Mouse (Mus musculus): ENCODE data around the gene Zfp65. TPM values are rescaled to one million over a fixed set of nuclear protein-coding genes. Genes with fewer than 3 reads are reported as not detected.
"Not testable (repeated sequence)": the region's sequence is repeated elsewhere in the genome, so short reads cannot be mapped to it uniquely, and the experiment has no call there.

Gene Zfp65
- not detected in 2 replicates for polyA plus RNA-seq (2012; ENCODE audit: insufficient read depth, insufficient read length, low replicate concordance, missing spikeins)

DNA sequence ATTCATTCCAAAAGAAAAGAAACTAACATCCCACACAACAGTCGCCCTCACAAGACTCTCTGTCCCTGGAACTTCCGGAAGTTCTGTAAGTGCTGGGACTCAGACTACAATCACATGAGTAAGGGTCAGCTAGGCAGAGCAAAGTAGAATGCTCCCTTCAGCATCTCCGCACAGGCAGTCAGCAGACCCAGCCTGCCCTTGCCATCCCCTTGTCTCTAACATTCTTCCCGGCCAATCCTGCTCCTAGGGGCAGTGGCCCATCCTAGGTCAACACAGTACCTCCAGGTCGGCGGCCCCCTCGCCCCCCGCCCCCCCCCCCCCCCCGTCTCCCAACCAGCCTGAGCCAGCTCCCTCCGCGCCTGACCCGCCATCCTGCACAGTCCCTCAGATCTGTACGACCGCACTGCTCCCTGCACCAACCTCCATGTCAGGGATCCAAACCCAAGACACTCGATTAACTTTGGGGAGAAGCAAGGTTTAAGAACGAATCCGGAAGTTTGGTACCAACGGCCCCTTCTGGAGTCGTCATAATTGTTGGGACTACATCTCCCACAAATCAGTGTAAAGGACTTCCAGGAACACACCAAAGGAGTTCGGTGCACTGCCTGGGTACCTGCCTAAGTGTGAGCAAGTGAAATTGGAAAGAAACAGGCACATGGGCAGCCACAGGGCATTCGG is at the start of gene Zfp65:
Gene Zfp65, minus strand, starts transcription at position 533 of the 678 bp plus-strand sequence.
- Histone ChIP-seq H3K4me1 (ENCODE audit: control insufficient read depth, insufficient read depth, low read length) (no peaks in the 10 kb centered on the region), H3K27ac (ENCODE audit: insufficient read depth, low read depth, low read length) (0 out of 2 replicates have a peak within 1 kb of the TSS, but pooled peaks have one; percentile 17), H3K4me3 (ENCODE audit: insufficient read depth, low read depth, low read length) (peak within 1 kb of the TSS; percentile 74)
- TF ChIP-seq CTCF (IDR thresholded peaks at IDR 0.05; ENCODE audit: insufficient read depth, low read depth, low read length) (no peak), POLR2A (IDR thresholded peaks at IDR 0.05; ENCODE audit: insufficient read depth, low read depth, low read length) (no peak)
- 2% methylated on average over 19 of the region's 21 CpGs for WGBS

DNA sequence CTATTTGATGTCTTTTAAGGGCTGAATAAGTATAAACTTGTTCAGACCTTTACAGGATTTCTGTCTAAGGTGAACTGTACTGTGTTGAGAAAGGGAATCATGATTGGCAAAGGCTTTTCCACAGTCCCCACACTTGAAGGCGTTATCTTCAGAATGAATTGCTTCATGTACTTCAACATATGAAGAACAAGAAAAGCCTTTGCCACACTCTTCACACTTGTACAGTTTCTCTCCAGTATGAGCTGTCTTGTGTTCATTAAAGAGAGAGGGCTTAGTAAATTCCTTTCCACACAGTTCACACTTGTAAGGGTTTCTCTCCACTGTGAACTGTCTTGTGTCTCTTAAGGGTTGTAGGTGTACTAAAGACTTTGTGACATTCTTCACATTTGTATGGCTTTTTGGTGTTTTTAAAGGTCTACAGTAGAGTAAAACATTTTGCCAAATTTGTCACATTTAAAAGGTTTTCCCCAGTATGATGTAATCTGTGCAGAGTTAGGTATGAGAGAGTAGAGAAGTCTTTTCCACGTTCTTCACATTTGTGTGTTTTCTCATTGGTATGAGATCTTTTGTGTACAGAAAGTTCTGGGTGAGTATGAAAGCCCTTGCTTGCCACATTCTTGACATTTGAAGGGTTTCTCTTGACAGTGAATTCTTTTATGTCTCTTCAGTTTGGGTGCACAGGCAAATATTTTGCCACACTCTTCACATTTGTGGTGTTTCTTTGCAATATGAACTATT is 34.2 kb upstream of the Zfp65 start:
- H3K27ac ChIP-seq (ENCODE audit: insufficient read depth, low read depth, low read length) = no peak overlapping the region
- WGBS = 56% methylated on average over 2 of the region's 2 CpGs

DNA sequence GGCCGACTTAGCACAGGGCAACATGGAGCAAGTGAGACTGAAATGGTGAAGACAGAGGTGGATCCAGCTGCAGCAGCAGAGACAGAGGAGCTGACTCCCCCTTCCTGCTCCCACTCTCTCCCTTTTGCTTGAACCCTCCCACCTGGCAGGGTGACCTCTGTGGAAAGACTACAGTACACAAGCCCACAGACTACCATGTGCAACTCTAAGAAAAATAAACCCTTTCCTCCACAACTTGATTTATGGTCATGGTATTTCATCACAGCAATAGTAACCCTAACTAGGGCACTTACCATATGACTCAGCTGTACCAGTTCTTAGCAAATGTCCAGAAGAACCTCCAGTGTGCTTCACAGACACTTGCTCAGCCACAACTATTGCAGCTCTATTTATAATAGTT is 31.0 kb upstream of the Zfp65 start:
- Histone ChIP-seq H3K4me3 (ENCODE audit: insufficient read depth, low read depth, low read length) (no peak overlapping the region), H3K27ac (ENCODE audit: insufficient read depth, low read depth, low read length) (no peak overlapping the region), H3K4me1 (ENCODE audit: control insufficient read depth, insufficient read depth, low read length) (no peaks in the 10 kb centered on the region)
- WGBS = 94% methylated on average over 1 of the region's 1 CpGs
- no peak for TF ChIP-seq CTCF (IDR thresholded peaks at IDR 0.05; ENCODE audit: insufficient read depth, low read depth, low read length)
- TF ChIP-seq POLR2A (IDR thresholded peaks at IDR 0.05; ENCODE audit: insufficient read depth, low read depth, low read length) = no peak

More for the DNA sequence above, 34.2 kb upstream of the Zfp65 start:
- Histone ChIP-seq H3K4me3 (ENCODE audit: insufficient read depth, low read depth, low read length) (no peak overlapping the region), H3K4me1 (ENCODE audit: control insufficient read depth, insufficient read depth, low read length) (no peaks in the 10 kb centered on the region)
- TF ChIP-seq POLR2A (IDR thresholded peaks at IDR 0.05; ENCODE audit: insufficient read depth, low read depth, low read length) (no peak), CTCF (IDR thresholded peaks at IDR 0.05; ENCODE audit: insufficient read depth, low read depth, low read length) (no peak)

DNA sequence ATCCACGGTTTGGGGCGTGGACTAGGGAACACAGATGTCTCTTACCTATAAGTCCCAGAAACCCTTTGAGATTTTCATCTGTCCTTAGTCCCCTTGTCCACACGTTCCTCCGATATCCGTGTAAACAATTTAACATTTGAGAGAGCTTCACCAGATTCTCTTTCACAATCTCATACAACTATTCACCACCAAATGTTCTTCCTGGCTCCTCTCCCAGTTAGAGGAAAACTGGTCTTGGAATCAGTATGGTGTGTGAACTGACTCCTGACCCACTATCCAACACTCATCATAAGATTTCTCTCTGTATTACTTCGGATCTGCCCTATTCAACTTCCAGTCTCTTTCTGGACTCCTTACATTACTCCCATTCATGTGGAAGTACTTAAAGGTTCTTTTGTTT is 26.8 kb upstream of the Zfp65 start:
- WGBS = 84% methylated on average over 6 of the region's 6 CpGs
- no peak overlapping the region for H3K4me3 ChIP-seq (ENCODE audit: insufficient read depth, low read depth, low read length)
- no peak overlapping the region for H3K27ac ChIP-seq (ENCODE audit: insufficient read depth, low read depth, low read length)
- TF ChIP-seq POLR2A (IDR thresholded peaks at IDR 0.05; ENCODE audit: insufficient read depth, low read depth, low read length) (no peak), CTCF (IDR thresholded peaks at IDR 0.05; ENCODE audit: insufficient read depth, low read depth, low read length) (no peak)
- H3K4me1 ChIP-seq (ENCODE audit: control insufficient read depth, insufficient read depth, low read length) = no peaks in the 10 kb centered on the region

DNA sequence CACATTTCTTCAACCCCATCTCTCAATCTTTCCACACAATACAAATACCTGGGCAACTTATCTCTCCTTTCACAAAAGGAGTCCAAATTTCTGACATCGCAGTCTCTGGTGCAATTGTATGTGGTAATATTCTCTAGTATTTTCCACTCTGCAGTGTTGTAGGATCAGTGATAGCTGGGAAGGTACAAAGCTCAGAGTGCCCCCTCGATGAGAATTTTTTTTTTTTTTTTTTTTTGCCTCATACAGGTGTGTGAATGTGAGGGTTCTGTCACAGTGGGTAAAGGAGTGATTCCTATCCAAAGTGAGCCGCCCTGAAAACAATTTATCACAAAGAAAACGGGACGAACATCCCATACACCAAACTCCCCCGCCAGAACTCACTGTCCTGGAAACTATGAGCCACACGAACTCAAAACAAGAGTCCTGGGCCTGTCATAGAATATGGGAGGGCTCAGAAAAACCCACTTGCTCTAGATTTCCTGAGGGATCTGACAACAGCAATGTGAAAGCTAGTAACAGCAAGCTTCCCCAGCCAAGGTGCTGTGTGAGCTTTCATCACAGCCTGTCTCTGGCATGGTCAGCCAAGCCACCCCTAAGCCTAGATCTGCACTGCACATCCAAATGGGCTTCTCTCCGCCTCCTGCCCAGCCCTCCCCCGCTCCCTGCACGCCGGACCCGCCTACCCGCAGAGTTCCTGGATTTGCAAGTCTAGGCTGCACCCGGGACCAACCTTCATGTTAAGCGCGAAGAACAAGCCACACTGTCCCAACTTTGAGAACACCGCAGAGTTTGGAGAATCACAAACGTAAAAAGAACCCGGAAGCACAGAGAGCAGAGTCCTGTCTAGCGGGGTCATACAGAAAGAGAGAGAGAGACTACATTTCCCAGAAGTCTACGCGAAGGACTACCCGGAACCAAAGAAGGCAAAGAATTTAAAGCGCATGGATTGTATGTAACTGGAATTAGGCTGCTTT is 25.6 kb upstream of the Zfp65 start, which contains the start of gene Zfp85:
Gene Zfp85, minus strand, starts transcription at position 896 of the 974 bp plus-strand sequence.
- TF ChIP-seq CTCF (IDR thresholded peaks at IDR 0.05; ENCODE audit: insufficient read depth, low read depth, low read length) (no peak), POLR2A (IDR thresholded peaks at IDR 0.05; ENCODE audit: insufficient read depth, low read depth, low read length) (peak; percentile 30; the same call in 1 of the 2 replicates)
- Histone ChIP-seq H3K4me3 (ENCODE audit: insufficient read depth, low read depth, low read length) (peak within 1 kb of the TSS; percentile 89), H3K4me1 (ENCODE audit: control insufficient read depth, insufficient read depth, low read length) (no peaks in the 10 kb centered on the region), H3K27ac (ENCODE audit: insufficient read depth, low read depth, low read length) (no peak within 1 kb of the TSS)
- WGBS = 6% methylated on average over 24 of the region's 24 CpGs

DNA sequence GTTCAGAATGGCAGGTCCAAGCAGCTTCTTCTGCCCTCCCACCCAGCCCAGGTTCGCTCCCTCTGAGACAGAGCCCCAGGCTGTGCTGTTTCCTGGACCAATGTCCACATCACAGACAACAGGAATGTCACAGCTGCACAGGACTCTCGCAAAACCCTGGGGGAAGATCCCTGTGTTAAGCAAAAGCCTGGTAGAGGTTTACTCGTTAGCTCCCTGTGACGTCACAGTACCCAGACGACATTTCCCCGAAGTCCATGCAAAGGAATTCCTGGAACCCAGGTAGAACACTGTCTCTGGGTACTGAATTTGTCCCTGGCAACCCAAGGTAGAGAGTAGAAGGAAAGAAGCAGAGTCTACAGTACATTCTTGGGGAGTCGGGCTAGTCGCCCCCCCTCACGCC is 14.9 kb upstream of the Zfp65 start:
- no peak overlapping the region for H3K4me3 ChIP-seq (ENCODE audit: insufficient read depth, low read depth, low read length)
- H3K27ac ChIP-seq (ENCODE audit: insufficient read depth, low read depth, low read length) = no peak overlapping the region
- TF ChIP-seq POLR2A (IDR thresholded peaks at IDR 0.05; ENCODE audit: insufficient read depth, low read depth, low read length) = no peak
- TF ChIP-seq CTCF (IDR thresholded peaks at IDR 0.05; ENCODE audit: insufficient read depth, low read depth, low read length) = no peak
- WGBS = 89% methylated on average over 9 of the region's 9 CpGs
- no peaks in the 10 kb centered on the region for H3K4me1 ChIP-seq (ENCODE audit: control insufficient read depth, insufficient read depth, low read length)

DNA sequence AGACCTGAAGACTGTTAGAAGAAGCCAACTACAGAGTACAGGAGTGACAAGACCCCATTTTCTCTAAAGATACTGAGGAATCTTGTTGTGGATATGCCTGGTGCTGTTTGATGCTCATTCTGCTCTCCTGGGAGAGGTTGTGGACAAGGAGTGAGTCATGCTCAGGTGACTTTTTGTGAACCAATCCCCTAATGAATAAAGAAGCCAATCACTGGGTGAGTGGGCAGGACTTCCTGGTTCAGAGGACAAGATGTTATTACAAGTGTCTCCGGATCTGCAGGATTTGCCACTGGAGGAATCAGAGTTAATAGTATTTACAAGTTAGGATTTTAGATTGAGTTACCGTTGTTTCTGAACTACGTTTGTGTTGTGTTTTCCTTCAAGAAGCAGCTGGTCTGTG is 14.0 kb upstream of the Zfp65 start:
- TF ChIP-seq POLR2A (IDR thresholded peaks at IDR 0.05; ENCODE audit: insufficient read depth, low read depth, low read length) (no peak), CTCF (IDR thresholded peaks at IDR 0.05; ENCODE audit: insufficient read depth, low read depth, low read length) (no peak)
- 92% methylated on average over 3 of the region's 3 CpGs for WGBS
- no peak overlapping the region for H3K27ac ChIP-seq (ENCODE audit: insufficient read depth, low read depth, low read length)
- H3K4me3 ChIP-seq (ENCODE audit: insufficient read depth, low read depth, low read length) = no peak overlapping the region
- no peaks in the 10 kb centered on the region for H3K4me1 ChIP-seq (ENCODE audit: control insufficient read depth, insufficient read depth, low read length)

DNA sequence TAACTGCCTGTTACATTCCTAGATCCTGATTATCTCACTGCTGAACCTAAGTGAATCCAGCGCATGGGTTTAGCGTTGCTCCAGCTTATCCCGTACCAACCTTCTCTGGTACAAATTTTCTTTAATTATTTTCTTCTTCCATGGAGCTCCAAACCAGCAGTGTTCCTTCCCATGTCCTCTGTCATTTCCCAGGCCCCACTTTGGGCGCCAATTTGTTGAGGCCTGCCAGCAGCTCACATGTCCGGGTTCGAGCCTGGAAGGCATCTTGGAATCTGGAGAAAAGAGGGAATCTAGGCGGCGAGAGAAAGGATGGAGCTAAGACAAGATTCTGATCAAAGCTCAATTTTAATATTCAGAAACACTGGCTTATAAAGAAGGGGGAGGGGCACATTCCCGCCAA is 5.4 kb upstream of the Zfp65 start:
- not testable (repeated sequence) for H3K4me3 ChIP-seq (ENCODE audit: insufficient read depth, low read depth, low read length); H3K27ac ChIP-seq (ENCODE audit: insufficient read depth, low read depth, low read length); H3K4me1 ChIP-seq (ENCODE audit: control insufficient read depth, insufficient read depth, low read length)
- 94% methylated on average over 9 of the region's 9 CpGs for WGBS

DNA sequence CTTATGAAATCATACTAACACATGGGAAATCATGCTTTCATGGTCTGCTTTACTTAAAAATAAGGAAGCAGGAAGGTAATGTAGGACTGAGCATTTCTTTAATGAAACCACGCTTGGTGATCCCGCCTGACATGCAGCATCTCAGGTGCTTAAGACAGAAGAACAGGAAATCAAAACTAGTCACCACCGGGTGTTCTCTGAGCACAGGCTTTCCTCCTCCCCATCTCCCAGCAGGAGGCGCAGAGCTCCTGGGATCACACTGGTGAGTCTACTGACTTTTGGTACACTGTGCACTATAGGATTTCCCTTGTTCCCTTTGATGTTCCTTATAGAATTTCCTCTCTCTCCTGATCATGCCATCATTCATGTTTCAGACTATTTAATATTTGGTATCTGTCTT is 468 bp upstream of the Zfp65 start:
- H3K27ac ChIP-seq (ENCODE audit: insufficient read depth, low read depth, low read length); H3K4me1 ChIP-seq (ENCODE audit: control insufficient read depth, insufficient read depth, low read length): not testable (repeated sequence)
- WGBS = 30% methylated on average over 4 of the region's 4 CpGs
- peak overlapping the region; percentile 74 for H3K4me3 ChIP-seq (ENCODE audit: insufficient read depth, low read depth, low read length)
